Mouse (Mus musculus): ENCODE data around the gene Kcns1. TPM values are rescaled to one million over a fixed set of nuclear protein-coding genes. Genes with fewer than 3 reads are reported as not detected.

Gene Kcns1
- polyA plus RNA-seq, 1 experiment from 2014 or later = not detected

DNA sequence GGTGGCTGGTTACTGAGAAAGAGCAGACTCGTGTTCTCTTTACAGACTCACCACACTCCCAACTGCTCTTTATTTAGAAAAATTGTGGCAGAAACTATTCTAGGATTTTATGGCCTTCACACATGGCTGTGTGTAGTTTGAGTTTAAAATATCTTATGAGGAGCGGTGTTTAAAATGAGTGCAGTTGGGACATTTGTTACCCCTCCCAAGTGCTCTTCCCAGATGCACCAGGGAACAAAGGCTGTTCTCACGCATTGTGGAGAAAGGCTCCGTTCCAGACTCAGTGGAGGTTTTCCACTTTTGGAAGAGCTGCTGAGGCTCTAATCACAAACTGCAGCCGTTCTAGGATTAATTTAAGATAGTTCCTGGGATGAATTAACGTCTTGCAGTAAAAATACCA lies 33.2 kb downstream of the Kcns1 start:
- WGBS = 69% methylated on average over 6 of the region's 6 CpGs
- Histone ChIP-seq H3K27me3 (no peaks in the 10 kb centered on the region), H3K36me3 (ENCODE audit: poor library complexity, severe bottlenecking) (peaks cover 6% of the 10 kb centered on the region; the same call in 1 of the 2 replicates), H3K4me1 (peaks cover 12% of the 10 kb centered on the region), H3K9me3 (replicated peaks) (no peaks in the 10 kb centered on the region), H3K9ac (no peak overlapping the region), H3K27ac (no peak overlapping the region; the same call in 1 of the 2 replicates), H3K4me3 (no peak overlapping the region), H3K4me2 (no peak overlapping the region)
- ATAC-seq = no peak

GRCm38 (mm10) chr2:164136393-164136792 lies 34.5 kb downstream of the Kcns1 start:
- Histone ChIP-seq H3K4me2 (no peak overlapping the region), H3K9me3 (replicated peaks) (no peaks in the 10 kb centered on the region), H3K9ac (no peak overlapping the region), H3K36me3 (ENCODE audit: poor library complexity, severe bottlenecking) (peaks cover 10% of the 10 kb centered on the region), H3K27me3 (no peaks in the 10 kb centered on the region), H3K4me1 (peaks cover 12% of the 10 kb centered on the region), H3K27ac (no peak overlapping the region), H3K4me3 (no peak overlapping the region)
- 26% methylated on average over 2 of the region's 2 CpGs for WGBS
- no peak for ATAC-seq

GRCm38 (mm10) chr2:164135367-164135766 lies 35.5 kb downstream of the Kcns1 start:
- peaks cover 14% of the 10 kb centered on the region for H3K36me3 ChIP-seq (ENCODE audit: poor library complexity, severe bottlenecking)
- H3K27me3 ChIP-seq = no peaks in the 10 kb centered on the region
- ATAC-seq = no peak
- H3K9ac ChIP-seq = no peak overlapping the region
- 88% methylated on average over 1 of the region's 1 CpGs for WGBS
- H3K9me3 ChIP-seq (replicated peaks) = no peaks in the 10 kb centered on the region
- H3K4me1 ChIP-seq = peaks cover 12% of the 10 kb centered on the region
- H3K27ac ChIP-seq = no peak overlapping the region
- no peak overlapping the region for H3K4me2 ChIP-seq
- no peak overlapping the region for H3K4me3 ChIP-seq

GRCm38 (mm10) chr2:164134563-164134962 lies 36.4 kb downstream of the Kcns1 start:
- Histone ChIP-seq H3K9me3 (replicated peaks) (no peaks in the 10 kb centered on the region), H3K9ac (no peak overlapping the region), H3K27ac (no peak overlapping the region), H3K4me3 (no peak overlapping the region), H3K4me1 (peaks cover 12% of the 10 kb centered on the region), H3K27me3 (no peaks in the 10 kb centered on the region), H3K36me3 (ENCODE audit: poor library complexity, severe bottlenecking) (peaks cover 14% of the 10 kb centered on the region), H3K4me2 (no peak overlapping the region)
- ATAC-seq = no peak
- WGBS = 66% methylated on average over 6 of the region's 6 CpGs

GRCm38 (mm10) chr2:164131586-164131985 lies 39.3 kb downstream of the Kcns1 start:
- ATAC-seq = no peak
- 83% methylated on average over 1 of the region's 1 CpGs for WGBS
- no peaks in the 10 kb centered on the region for H3K27me3 ChIP-seq

GRCm38 (mm10) chr2:164128576-164129411 lies 42.1 kb downstream of the Kcns1 start:
- Histone ChIP-seq H3K27me3 (no peaks in the 10 kb centered on the region), H3K4me1 (no peaks in the 10 kb centered on the region), H3K4me2 (no peak overlapping the region), H3K9ac (no peak overlapping the region), H3K4me3 (no peak overlapping the region), H3K27ac (no peak overlapping the region), H3K9me3 (replicated peaks) (no peaks in the 10 kb centered on the region), H3K36me3 (ENCODE audit: poor library complexity, severe bottlenecking) (peaks cover 30% of the 10 kb centered on the region)
- no peak for ATAC-seq
- 94% methylated on average over 12 of the region's 12 CpGs for WGBS

More at GRCm38 (mm10) chr2:164131586-164131985, 39.3 kb downstream of the Kcns1 start:
- Histone ChIP-seq H3K4me1 (peaks cover 5% of the 10 kb centered on the region), H3K4me2 (no peak overlapping the region), H3K4me3 (no peak overlapping the region), H3K36me3 (ENCODE audit: poor library complexity, severe bottlenecking) (peaks cover 24% of the 10 kb centered on the region), H3K9me3 (replicated peaks) (no peaks in the 10 kb centered on the region), H3K27ac (no peak overlapping the region), H3K9ac (no peak overlapping the region)

- Histone ChIP-seq H3K4me3 (no peak overlapping the region), H3K27ac (no peak overlapping the region), H3K9me3 (replicated peaks) (no peaks in the 10 kb centered on the region), H3K36me3 (ENCODE audit: poor library complexity, severe bottlenecking) (peaks cover 36% of the 10 kb centered on the region), H3K4me1 (no peaks in the 10 kb centered on the region), H3K9ac (no peak overlapping the region), H3K4me2 (no peak overlapping the region), H3K27me3 (no peaks in the 10 kb centered on the region)
- WGBS = 98% methylated on average over 2 of the region's 2 CpGs
- no peak for ATAC-seq
These were observed 43.6 kb downstream of the Kcns1 start for GRCm38 (mm10) chr2:164127297-164127696.

- WGBS = 86% methylated on average over 13 of the region's 13 CpGs
- no peak for ATAC-seq
- H3K4me3 ChIP-seq = no peak overlapping the region
- no peak overlapping the region for H3K9ac ChIP-seq
- H3K36me3 ChIP-seq (ENCODE audit: poor library complexity, severe bottlenecking) = peaks cover 38% of the 10 kb centered on the region
- no peaks in the 10 kb centered on the region for H3K27me3 ChIP-seq
- no peaks in the 10 kb centered on the region for H3K4me1 ChIP-seq
- H3K27ac ChIP-seq = no peak overlapping the region
- no peaks in the 10 kb centered on the region for H3K9me3 ChIP-seq (replicated peaks)
- no peak overlapping the region for H3K4me2 ChIP-seq
These were observed 44.4 kb downstream of the Kcns1 start for GRCm38 (mm10) chr2:164126533-164126955.

- Histone ChIP-seq H3K9ac (no peak overlapping the region), H3K4me3 (no peak overlapping the region), H3K9me3 (replicated peaks) (no peaks in the 10 kb centered on the region), H3K27me3 (no peaks in the 10 kb centered on the region), H3K4me1 (no peaks in the 10 kb centered on the region), H3K36me3 (ENCODE audit: poor library complexity, severe bottlenecking) (peaks cover 50% of the 10 kb centered on the region), H3K4me2 (no peak overlapping the region), H3K27ac (no peak overlapping the region)
- WGBS = 85% methylated on average over 5 of the region's 5 CpGs
- no peak for ATAC-seq
These were observed 47.6 kb downstream of the Kcns1 start for GRCm38 (mm10) chr2:164123169-164123766.

DNA sequence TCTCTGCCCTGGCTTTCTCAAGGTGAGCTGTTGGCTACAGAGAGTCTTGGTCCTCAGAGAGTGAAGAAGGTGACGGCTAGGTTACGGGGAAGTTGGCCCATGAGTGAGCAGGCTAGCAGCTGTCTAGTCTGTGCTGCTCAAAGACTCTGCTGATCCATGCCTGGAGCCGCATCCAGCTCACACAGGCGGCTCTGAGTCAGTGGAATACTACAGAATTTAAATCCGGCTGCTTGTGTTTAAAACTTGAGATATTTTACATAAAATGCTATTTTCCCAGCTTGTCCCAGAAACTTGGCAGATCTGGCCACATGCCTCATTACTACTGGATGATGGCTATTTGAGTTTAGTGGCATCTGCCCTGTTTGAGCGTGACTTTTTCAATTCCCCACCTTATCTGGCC lies 51.4 kb downstream of the Kcns1 start:
- no peak for ATAC-seq
- H3K9ac ChIP-seq = no peak overlapping the region
- no peak overlapping the region for H3K4me2 ChIP-seq
- H3K9me3 ChIP-seq (replicated peaks) = no peaks in the 10 kb centered on the region
- H3K27me3 ChIP-seq = no peaks in the 10 kb centered on the region
- H3K4me3 ChIP-seq = no peak overlapping the region
- H3K4me1 ChIP-seq = no peaks in the 10 kb centered on the region
- peaks cover 53% of the 10 kb centered on the region for H3K36me3 ChIP-seq (ENCODE audit: poor library complexity, severe bottlenecking)
- H3K27ac ChIP-seq = no peak overlapping the region
- WGBS = 92% methylated on average over 6 of the region's 6 CpGs

- peaks cover 53% of the 10 kb centered on the region for H3K36me3 ChIP-seq (ENCODE audit: poor library complexity, severe bottlenecking)
- 88% methylated on average over 10 of the region's 10 CpGs for WGBS
These were observed 55.4 kb downstream of the Kcns1 start for GRCm38 (mm10) chr2:164115531-164115930.

DNA sequence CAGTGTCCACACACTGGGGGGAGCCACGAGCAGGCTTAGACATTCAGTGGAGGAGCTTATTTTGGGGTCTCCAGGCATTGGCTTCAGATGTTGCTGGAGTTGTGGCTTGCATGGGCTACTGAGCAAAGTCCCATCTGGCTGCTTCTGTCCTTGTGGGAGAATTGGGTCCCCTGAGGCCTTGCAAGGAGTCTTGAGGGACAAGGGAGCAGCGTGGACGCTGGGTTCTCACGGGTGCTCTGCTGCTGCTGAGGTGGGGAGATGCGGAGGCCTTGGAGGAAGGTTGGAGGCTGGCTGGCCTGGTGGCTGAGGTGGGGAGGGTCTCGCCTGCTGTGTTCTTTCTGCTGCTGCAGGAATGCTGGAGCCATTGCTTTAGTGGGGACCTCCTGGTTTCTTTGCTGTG lies 56.9 kb downstream of the Kcns1 start:
- 88% methylated on average over 6 of the region's 6 CpGs for whole genome bisulfite sequencing

More at GRCm38 (mm10) chr2:164115531-164115930, 55.4 kb downstream of the Kcns1 start:
- Histone ChIP-seq H3K4me1 (no peaks in the 10 kb centered on the region), H3K4me2 (no peak overlapping the region), H3K27me3 (no peaks in the 10 kb centered on the region), H3K9me3 (replicated peaks) (no peaks in the 10 kb centered on the region), H3K4me3 (no peak overlapping the region), H3K27ac (no peak overlapping the region), H3K9ac (no peak overlapping the region)
- no peak for ATAC-seq

More for the DNA sequence above, 56.9 kb downstream of the Kcns1 start:
- H3K27me3 ChIP-seq = no peaks in the 10 kb centered on the region
- no peak overlapping the region for H3K4me3 ChIP-seq
- no peak for ATAC-seq
- H3K9ac ChIP-seq = no peak overlapping the region
- no peak overlapping the region for H3K4me2 ChIP-seq
- no peaks in the 10 kb centered on the region for H3K9me3 ChIP-seq (replicated peaks)
- peaks cover 44% of the 10 kb centered on the region for H3K36me3 ChIP-seq (ENCODE audit: poor library complexity, severe bottlenecking)
- H3K4me1 ChIP-seq = no peaks in the 10 kb centered on the region
- H3K27ac ChIP-seq = no peak overlapping the region

Data from forebrain, embryonic 13.5 days (tissue).